ENCODE assay signal across 23 mouse cellular contexts in the genomic region with DNA sequence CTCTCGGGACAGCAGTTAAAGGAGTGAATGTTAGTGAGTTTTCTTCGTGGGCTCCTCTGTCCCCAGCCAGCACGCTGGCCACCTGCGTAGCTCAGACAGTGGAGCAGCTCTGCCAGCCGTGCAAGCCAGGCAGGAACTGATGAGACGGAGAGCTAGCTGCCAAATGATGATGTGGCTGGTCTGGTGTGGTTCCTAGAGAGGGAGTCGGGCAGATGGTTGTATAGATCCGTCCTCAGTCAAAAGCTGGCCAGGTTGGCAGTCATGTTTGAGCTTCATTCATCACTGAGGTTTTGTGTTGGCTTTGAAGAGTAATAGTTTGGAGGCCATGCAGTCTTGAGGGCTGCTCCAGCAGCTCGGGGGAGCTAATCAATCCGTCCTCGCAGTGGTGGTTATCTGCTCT. TPM values are rescaled to one million over a fixed set of nuclear protein-coding genes. Genes with fewer than 3 reads are reported as not detected.
DNase-seq lines count a peak whose midpoint lies in the region; ATAC-seq and TF ChIP-seq lines count a peak whose summit lies in the region.
"Had no signal": no experiment of that assay in that cellular context is flagged by ENCODE, and none has a peak within 500 bp of the region (broad histone marks: within the 10 kb centered on the region; RNA-seq: fewer than 3 reads in every experiment).

No protein-coding gene starts in this region.

- 84% methylated on average over 11 of the region's 11 CpGs for WGBS in liver, embryonic 11.5 days
- 84% methylated on average over 11 of the region's 11 CpGs for WGBS in liver, postnatal 0 days (ENCODE audit: insufficient replicate concordance)
- 93% methylated on average over 11 of the region's 11 CpGs for WGBS in midbrain, embryonic 16.5 days

- H3K27me3 ChIP-seq in liver, embryonic 11.5 days (replicated peaks; ENCODE audit: control insufficient read depth, insufficient read depth, low read length): no peaks in the 10 kb centered on the region
- no peaks in the 10 kb centered on the region for H3K27me3 ChIP-seq in liver, postnatal 0 days (ENCODE audit: insufficient read depth, low read length)
- no peaks in the 10 kb centered on the region for H3K27me3 ChIP-seq in midbrain, embryonic 16.5 days (ENCODE audit: control insufficient read depth, insufficient read depth, low read depth, low read length)
- H3K27me3 ChIP-seq: midbrain, embryonic 12.5 days; neural tube, embryonic 12.5 days had no signal

- no peak overlapping the region for H3K4me2 ChIP-seq in liver, embryonic 11.5 days
- no peak overlapping the region for H3K4me2 ChIP-seq in liver, postnatal 0 days (ENCODE audit: low read depth, low read length)
- no peak overlapping the region for H3K4me2 ChIP-seq in midbrain, embryonic 16.5 days (ENCODE audit: low read length)
- H3K4me2 ChIP-seq: midbrain, embryonic 12.5 days; neural tube, embryonic 12.5 days had no signal

- H3K36me3 ChIP-seq in liver, embryonic 11.5 days (ENCODE audit: control insufficient read depth, insufficient read depth, low read length): peaks cover 67% of the 10 kb centered on the region
- peaks cover 83% of the 10 kb centered on the region for H3K36me3 ChIP-seq in liver, postnatal 0 days (replicated peaks; ENCODE audit: insufficient read depth, low read length)
- H3K36me3 ChIP-seq in midbrain, embryonic 16.5 days (ENCODE audit: control insufficient read depth, insufficient read depth, low read length): peaks cover 56% of the 10 kb centered on the region

- TF ChIP-seq CTCF in liver, postnatal 0 days (IDR thresholded peaks at IDR 0.05; ENCODE audit: low read depth): no peak

- ATAC-seq in liver, embryonic 11.5 days (replicated peaks; ENCODE audit: low FRiP score): peak; percentile 61; the same call in 1 of the 2 replicates
- no peak for ATAC-seq in liver, postnatal 0 days
- ATAC-seq in midbrain, embryonic 16.5 days: no peak
- ATAC-seq: activated CD4-positive, CD25-positive, alpha-beta regulatory T cell, adult 4 months; inflammation-experienced regulatory T-cells, adult 6 months; lung, postnatal 0 days had no signal

- H3K9ac ChIP-seq in liver, embryonic 11.5 days (ENCODE audit: low read depth, low read length): no peak overlapping the region
- H3K9ac ChIP-seq in liver, postnatal 0 days (replicated peaks): no peak overlapping the region
- no peak overlapping the region for H3K9ac ChIP-seq in midbrain, embryonic 16.5 days (ENCODE audit: low read depth, low read length)
- H3K9ac ChIP-seq: midbrain, embryonic 12.5 days; neural tube, embryonic 12.5 days had no signal

- no peak overlapping the region for H3K27ac ChIP-seq in liver, embryonic 11.5 days (ENCODE audit: low read depth, low read length)
- no peak overlapping the region for H3K27ac ChIP-seq in liver, postnatal 0 days (ENCODE audit: low read depth)
- no peak overlapping the region for H3K27ac ChIP-seq in midbrain, embryonic 16.5 days (ENCODE audit: low read length)
- H3K27ac ChIP-seq: heart, embryonic 10.5 days; hindbrain, embryonic 10.5 days; midbrain, embryonic 12.5 days; neural tube, embryonic 12.5 days had no signal

- TF ChIP-seq EP300 in liver, postnatal 0 days (IDR thresholded peaks at IDR 0.05; ENCODE audit: low read depth): no peak

- DNase-seq in cerebellum, adult 18-20 months: peak; percentile 43 to 60
- no peak for DNase-seq in cerebellum, adult 8-10 months
- DNase-seq in liver, embryonic 11.5 days (ENCODE audit: low spot score): no peak
- no peak for DNase-seq in liver, postnatal 0 days
- DNase-seq in cerebellum, postnatal 14 days: peak; percentile 46 to 59
- DNase-seq in layer of hippocampus, postnatal 14 days (ENCODE audit: low spot score in 2 of 2): peak; percentile 32 to 44
- DNase-seq in heart, adult 8-10 months (ENCODE audit: low spot score): no peak
- DNase-seq: adrenal gland, postnatal 36 days; embryo, embryonic 11 days; gastrocnemius, postnatal 36 days; kidney, adult 2 months; kidney, postnatal 25 days; left cerebral cortex, postnatal 4 days had no signal

- no peaks in the 10 kb centered on the region for H3K4me1 ChIP-seq in liver, embryonic 11.5 days (replicated peaks; ENCODE audit: control insufficient read depth, insufficient read depth, low read length)
- H3K4me1 ChIP-seq in liver, postnatal 0 days (ENCODE audit: insufficient read depth): no peaks in the 10 kb centered on the region
- no peaks in the 10 kb centered on the region for H3K4me1 ChIP-seq in midbrain, embryonic 16.5 days (ENCODE audit: control insufficient read depth, insufficient read depth, low read length)
- H3K4me1 ChIP-seq: heart, embryonic 10.5 days; hindbrain, embryonic 10.5 days; midbrain, embryonic 12.5 days; neural tube, embryonic 12.5 days had no signal

- H3K9me3 ChIP-seq in liver, embryonic 11.5 days (ENCODE audit: control insufficient read depth, low read length): no peaks in the 10 kb centered on the region
- H3K9me3 ChIP-seq in liver, postnatal 0 days (ENCODE audit: low read length): no peaks in the 10 kb centered on the region
- H3K9me3 ChIP-seq in midbrain, embryonic 16.5 days (replicated peaks; ENCODE audit: control insufficient read depth, low read length, poor library complexity, severe bottlenecking): no peaks in the 10 kb centered on the region

- no peak overlapping the region for H3K4me3 ChIP-seq in liver, embryonic 11.5 days (ENCODE audit: low read depth, low read length)
- H3K4me3 ChIP-seq in liver, postnatal 0 days (ENCODE audit: low read depth, low read length): no peak overlapping the region
- H3K4me3 ChIP-seq in midbrain, embryonic 16.5 days (ENCODE audit: low read depth, low read length): no peak overlapping the region
- H3K4me3 ChIP-seq: heart, embryonic 10.5 days; hindbrain, embryonic 10.5 days; midbrain, embryonic 12.5 days; neural tube, embryonic 12.5 days had no signal

RNA-seq across cellular contexts. Expression of gene Dbndd1, which starts 16.3 kb away (rescaled TPM):
- polyA plus RNA-seq in liver, embryonic 11.5 days (2014; fragmentation: Nextera tagmentation; extraction: Ambion mirVana): 1.5 and 1.6 TPM in 2 replicates
- not detected in 2 replicates for polyA plus RNA-seq in liver, postnatal 0 days (2015; fragmentation: Nextera tagmentation; extraction: Ambion mirVana)
- total RNA-seq in layer of hippocampus, postnatal 14 days (2021): 10 to 100 TPM in 1 of 2 experiments, 1 to 10 TPM in 1; 9.9 to 13.8 TPM
- polyA plus RNA-seq in midbrain, embryonic 16.5 days (2015; fragmentation: Nextera tagmentation; extraction: Ambion mirVana): 95.9 and 103 TPM in 2 replicates
- total RNA-seq in heart, adult 8-10 months (2022): not detected
- total RNA-seq: gastrocnemius, postnatal 36 days; liver, adult 2 months had no signal
- polyA plus RNA-seq: G1E; liver, adult 2 months had no signal

RNA-seq across cellular contexts. Expression of gene Gas8, which starts 19.7 kb away (rescaled TPM):
- 13.7 and 15.5 TPM in 2 replicates for polyA plus RNA-seq in liver, embryonic 11.5 days (2014; fragmentation: Nextera tagmentation; extraction: Ambion mirVana)
- 2.7 and 2.9 TPM in 2 replicates for polyA plus RNA-seq in liver, postnatal 0 days (2015; fragmentation: Nextera tagmentation; extraction: Ambion mirVana)
- 10 to 100 TPM; 31.7 to 31.8 TPM for total RNA-seq in layer of hippocampus, postnatal 14 days (2021)
- 43.9 and 48.2 TPM in 2 replicates for polyA plus RNA-seq in midbrain, embryonic 16.5 days (2015; fragmentation: Nextera tagmentation; extraction: Ambion mirVana)
- 1 to 10 TPM; 2.9 to 5.6 (median 4.0) TPM for total RNA-seq in heart, adult 8-10 months (2022)

RNA-seq across cellular contexts. Expression of gene Afg3l1, which starts 21.3 kb away (rescaled TPM):
- polyA plus RNA-seq in liver, embryonic 11.5 days (2014; fragmentation: Nextera tagmentation; extraction: Ambion mirVana): 42.2 and 43.0 TPM in 2 replicates
- 22.0 and 24.3 TPM in 2 replicates for polyA plus RNA-seq in liver, postnatal 0 days (2015; fragmentation: Nextera tagmentation; extraction: Ambion mirVana)
- 10 to 100 TPM; 31.2 to 32.5 TPM for total RNA-seq in layer of hippocampus, postnatal 14 days (2021)
- 55.3 and 58.6 TPM in 2 replicates for polyA plus RNA-seq in midbrain, embryonic 16.5 days (2015; fragmentation: Nextera tagmentation; extraction: Ambion mirVana)
- 10 to 100 TPM; 59.2 to 78.1 (median 73.3) TPM for total RNA-seq in heart, adult 8-10 months (2022)

Comparison
In these comparisons a context has a peak if more than half of its experiments do, and no peak if none do; other contexts are left out.
1. DNase-seq: peak in cerebellum, adult 18-20 months (2 of 2), cerebellum, postnatal 14 days (2 of 2) and layer of hippocampus, postnatal 14 days (2 of 2); none in cerebellum, adult 8-10 months (single experiment), liver, embryonic 11.5 days (single experiment), liver, postnatal 0 days (single experiment) and heart, adult 8-10 months (single experiment).
2. RNA of gene Dbndd1, which starts 16.3 kb away (polyA plus RNA-seq): 95.9 to 103 TPM in midbrain, embryonic 16.5 days; 1.5 to 1.6 TPM in liver, embryonic 11.5 days and not detected in liver, postnatal 0 days; every median in the first group is over 10 times any median in the second.